23 mouse cellular contexts compared by ENCODE assay signal in the genomic region with DNA sequence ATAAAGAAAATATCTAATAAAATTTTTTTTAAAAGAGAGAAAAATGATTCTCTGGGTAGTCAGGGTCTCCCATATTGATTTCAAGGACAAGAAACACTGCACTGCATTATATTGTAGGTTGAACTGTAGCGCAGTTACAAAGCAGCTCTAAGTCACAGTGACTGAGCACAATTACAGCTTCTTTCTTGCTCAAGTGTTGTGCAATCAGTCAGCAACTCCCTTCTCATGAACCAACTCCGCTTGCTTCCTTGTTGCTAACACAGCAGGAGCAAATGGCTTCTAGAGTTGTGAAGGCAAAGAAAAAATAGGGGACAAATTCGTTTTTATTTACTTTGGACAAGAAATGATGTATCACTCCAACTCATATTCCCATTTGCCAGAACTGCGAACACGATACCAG. TPM values are rescaled to one million over a fixed set of nuclear protein-coding genes. Genes with fewer than 3 reads are reported as not detected.
A peak's percentile ranks its signal among the peaks of the same experiment; 100 is the strongest.
DNase-seq lines count a peak whose midpoint lies in the region; ATAC-seq and TF ChIP-seq lines count a peak whose summit lies in the region.
"Had no signal": no experiment of that assay in that cellular context is flagged by ENCODE, and none has a peak within 500 bp of the region (broad histone marks: within the 10 kb centered on the region; RNA-seq: fewer than 3 reads in every experiment).

No protein-coding gene starts in this region.

- TF ChIP-seq CTCF in brain, embryonic 14.5 days (IDR thresholded peaks at IDR 0.05; ENCODE audit: borderline replicate concordance, extremely low read depth, insufficient read depth, insufficient read length): no peak

- H3K4me2 ChIP-seq in intestine, embryonic 16.5 days (ENCODE audit: low read depth, low read length): no peak overlapping the region
- H3K4me2 ChIP-seq in intestine, embryonic 15.5 days (replicated peaks): no peak overlapping the region
- no peak overlapping the region for H3K4me2 ChIP-seq in kidney, embryonic 14.5 days (replicated peaks; ENCODE audit: low read depth, low read length)
- H3K4me2 ChIP-seq: embryonic facial prominence, embryonic 12.5 days; forebrain, embryonic 13.5 days; heart, embryonic 12.5 days; hindbrain, embryonic 15.5 days; liver, embryonic 13.5 days; midbrain, embryonic 13.5 days; neural tube, embryonic 13.5 days had no signal

- peak; percentile 9 for DNase-seq in 3T3-L1 (ENCODE audit: low read depth, low spot score)
- DNase-seq in brain, embryonic 14.5 days (ENCODE audit: low read depth): peak; percentile 1
- no peak for DNase-seq in heart, adult 9 months (ENCODE audit: low spot score in 2 of 2)
- DNase-seq in layer of hippocampus, adult 9-11 months: no peak
- DNase-seq: cerebellum, adult 9-11 months; gastrocnemius, postnatal 10 days; heart, postnatal 14 days; kidney, adult 11 months; kidney, postnatal 36 days; liver, embryonic 13.5 days; thymus, postnatal 36 days had no signal

- no peak overlapping the region for H3K9ac ChIP-seq in intestine, embryonic 16.5 days (ENCODE audit: low read depth, low read length)
- H3K9ac ChIP-seq in intestine, embryonic 15.5 days: no peak overlapping the region
- no peak overlapping the region for H3K9ac ChIP-seq in kidney, embryonic 14.5 days (ENCODE audit: low read depth, low read length)
- H3K9ac ChIP-seq: embryonic facial prominence, embryonic 12.5 days; forebrain, embryonic 13.5 days; heart, embryonic 12.5 days; hindbrain, embryonic 15.5 days; liver, embryonic 13.5 days; midbrain, embryonic 13.5 days; neural tube, embryonic 13.5 days had no signal

- H3K4me3 ChIP-seq in intestine, embryonic 16.5 days (ENCODE audit: low read length): no peak overlapping the region
- no peak overlapping the region for H3K4me3 ChIP-seq in intestine, embryonic 15.5 days (replicated peaks)
- H3K4me3 ChIP-seq in kidney, embryonic 14.5 days (ENCODE audit: low read length): no peak overlapping the region
- H3K4me3 ChIP-seq: embryonic facial prominence, embryonic 12.5 days; erythroblast, embryonic 14.5 days; forebrain, embryonic 13.5 days; heart, embryonic 12.5 days; hindbrain, embryonic 15.5 days; liver, embryonic 13.5 days; midbrain, embryonic 13.5 days; neural tube, embryonic 13.5 days had no signal

- H3K36me3 ChIP-seq in intestine, embryonic 16.5 days (ENCODE audit: control insufficient read depth, insufficient read depth, low read length): no peaks in the 10 kb centered on the region
- H3K36me3 ChIP-seq in intestine, embryonic 15.5 days: no peaks in the 10 kb centered on the region
- H3K36me3 ChIP-seq in kidney, embryonic 14.5 days (ENCODE audit: control insufficient read depth, insufficient read depth, low read length): no peaks in the 10 kb centered on the region
- H3K36me3 ChIP-seq: embryonic facial prominence, embryonic 12.5 days; heart, embryonic 12.5 days; hindbrain, embryonic 15.5 days; liver, embryonic 13.5 days; midbrain, embryonic 13.5 days; neural tube, embryonic 13.5 days had no signal

- no peaks in the 10 kb centered on the region for H3K27me3 ChIP-seq in intestine, embryonic 16.5 days (replicated peaks; ENCODE audit: control insufficient read depth, insufficient read depth, low read length)
- H3K27me3 ChIP-seq in intestine, embryonic 15.5 days (replicated peaks): no peaks in the 10 kb centered on the region
- no peaks in the 10 kb centered on the region for H3K27me3 ChIP-seq in kidney, embryonic 14.5 days (ENCODE audit: control insufficient read depth, insufficient read depth, low read length)
- H3K27me3 ChIP-seq: CH12.LX; embryonic facial prominence, embryonic 12.5 days; forebrain, embryonic 13.5 days; heart, embryonic 12.5 days; liver, embryonic 13.5 days had no signal

- no peaks in the 10 kb centered on the region for H3K4me1 ChIP-seq in intestine, embryonic 16.5 days (ENCODE audit: control insufficient read depth, insufficient read depth, low read length)
- no peaks in the 10 kb centered on the region for H3K4me1 ChIP-seq in intestine, embryonic 15.5 days (replicated peaks)
- H3K4me1 ChIP-seq in kidney, embryonic 14.5 days (ENCODE audit: control insufficient read depth, insufficient read depth, low read length): no peaks in the 10 kb centered on the region
- H3K4me1 ChIP-seq: embryonic facial prominence, embryonic 12.5 days; forebrain, embryonic 13.5 days; heart, embryonic 12.5 days; hindbrain, embryonic 15.5 days; liver, embryonic 13.5 days; midbrain, embryonic 13.5 days; neural tube, embryonic 13.5 days had no signal

- no peak overlapping the region for H3K27ac ChIP-seq in intestine, embryonic 16.5 days (ENCODE audit: low read length)
- H3K27ac ChIP-seq in intestine, embryonic 15.5 days: no peak overlapping the region
- H3K27ac ChIP-seq in kidney, embryonic 14.5 days (ENCODE audit: low read depth, low read length): no peak overlapping the region
- H3K27ac ChIP-seq: embryonic facial prominence, embryonic 12.5 days; forebrain, embryonic 13.5 days; hindbrain, embryonic 15.5 days; liver, embryonic 13.5 days; midbrain, embryonic 13.5 days; neural tube, embryonic 13.5 days had no signal

- TF ChIP-seq POLR2A in brain, embryonic 14.5 days (IDR thresholded peaks at IDR 0.05; ENCODE audit: borderline replicate concordance, extremely low read depth, insufficient read depth, insufficient read length, poor library complexity, severe bottlenecking): no peak

- H3K9me3 ChIP-seq in intestine, embryonic 16.5 days (ENCODE audit: control insufficient read depth, low read length): no peaks in the 10 kb centered on the region
- no peaks in the 10 kb centered on the region for H3K9me3 ChIP-seq in intestine, embryonic 15.5 days
- H3K9me3 ChIP-seq in kidney, embryonic 14.5 days (ENCODE audit: control insufficient read depth, low read length): no peaks in the 10 kb centered on the region
- H3K9me3 ChIP-seq: embryonic facial prominence, embryonic 12.5 days; forebrain, embryonic 13.5 days; heart, embryonic 12.5 days; hindbrain, embryonic 15.5 days; liver, embryonic 13.5 days; midbrain, embryonic 13.5 days; neural tube, embryonic 13.5 days had no signal

- peak; percentile 76; the same call in 1 of the 2 replicates for ATAC-seq in intestine, embryonic 16.5 days
- no peak for ATAC-seq in intestine, embryonic 15.5 days
- ATAC-seq in megakaryocyte, adult 5-6 weeks (ENCODE audit: poor library complexity, severe bottlenecking): peak; percentile 97
- ATAC-seq in kidney, embryonic 14.5 days (ENCODE audit: low FRiP score, low TSS enrichment): no peak
- ATAC-seq: forebrain, embryonic 13.5 days; midbrain, embryonic 13.5 days had no signal

- 73% methylated on average over 5 of the region's 5 CpGs for WGBS in intestine, embryonic 16.5 days
- WGBS in intestine, embryonic 15.5 days: 74% methylated on average over 5 of the region's 5 CpGs
- 74% methylated on average over 5 of the region's 5 CpGs for WGBS in kidney, embryonic 14.5 days

RNA-seq across cellular contexts. Expression of a gene that starts 12.7 kb away (rescaled TPM):
- 134 and 159 TPM in 2 replicates for polyA plus RNA-seq in intestine, embryonic 16.5 days (2015; fragmentation: Nextera tagmentation; extraction: Ambion mirVana)
- 128 and 141 TPM in 2 replicates for polyA plus RNA-seq in intestine, embryonic 15.5 days (2015; fragmentation: Nextera tagmentation; extraction: Ambion mirVana)
- polyA plus RNA-seq in brain, embryonic 14.5 days (2012; rRNA removed): 1.3 and 1.4 TPM in 2 replicates
- total RNA-seq in megakaryocyte, adult 5-6 weeks (2015): 0.54 and 0.64 TPM in 2 replicates
- 0.45 and 0.55 TPM in 2 replicates for total RNA-seq in megakaryocyte, adult 5-6 weeks (2017)
- polyA plus RNA-seq in kidney, embryonic 14.5 days (2014; fragmentation: Nextera tagmentation; extraction: Ambion mirVana): 27.7 and 31.3 TPM in 2 replicates
- total RNA-seq: CH12.LX had no signal

Comparison
In these comparisons a context has a peak if more than half of its experiments do, and no peak if none do; other contexts are left out.
1. ATAC-seq: peak in intestine, embryonic 16.5 days (single experiment) and megakaryocyte, adult 5-6 weeks (single experiment); none in intestine, embryonic 15.5 days (single experiment) and kidney, embryonic 14.5 days (single experiment).
2. DNase-seq: peak in 3T3-L1 (single experiment) and brain, embryonic 14.5 days (single experiment); none in heart, adult 9 months (0 of 2) and layer of hippocampus, adult 9-11 months (single experiment).
3. RNA of a gene that starts 12.7 kb away (polyA plus RNA-seq): 128 to 141 TPM in intestine, embryonic 15.5 days, 134 to 159 TPM in intestine, embryonic 16.5 days and 27.7 to 31.3 TPM in kidney, embryonic 14.5 days; 1.3 to 1.4 TPM in brain, embryonic 14.5 days; every median in the first group is over 10 times any median in the second.